Mouse (Mus musculus) left cerebral cortex, adult 2 months (tissue): ENCODE data around the gene Cldn22. TPM values are rescaled to one million over a fixed set of nuclear protein-coding genes. Genes with fewer than 3 reads are reported as not detected.
A peak's percentile ranks its signal among the peaks of the same experiment; 100 is the strongest.

Experiments used
- DNase-seq, 2 experiments: peaks; one replicate each; pipeline ENCODE4 v3.0.0; 2021 to 2022; ENCODE audit warnings: low spot score in 2 of 2, mixed read lengths in 1 of 2; ENCODE audit errors: extremely low spot score in 1 of 2
- H3K27ac ChIP-seq: fragments of 200-600 bp; 2 replicates; pipeline ENCODE4 v1.8.1; 2022
- H3K4me3 ChIP-seq: fragments of 200-600 bp; 2 replicates; pipeline ENCODE4 v1.8.1; 2022
- CTCF ChIP-seq: fragments of 200-600 bp; IDR thresholded peaks from 2 replicates; pipeline ENCODE4 v1.8.1; 2022; ENCODE audit warnings: antibody characterized with exemption, mild to moderate bottlenecking, moderate library complexity
- intact Hi-C: fragments of 180-260 bp; cut with DNase I; formaldehyde crosslinking; loops from one replicate; pipeline ENCODE4 v1.15.1; 2025
- total RNA-seq, 2 experiments: library from RNA; stranded (reverse); gene quantifications; 2 replicates each; pipeline ENCODE4 v1.2.3; 2021

Gene Cldn22
- total RNA-seq, 2 experiments from 2014 or later, result 0.58 TPM; not detected in 1

DNA sequence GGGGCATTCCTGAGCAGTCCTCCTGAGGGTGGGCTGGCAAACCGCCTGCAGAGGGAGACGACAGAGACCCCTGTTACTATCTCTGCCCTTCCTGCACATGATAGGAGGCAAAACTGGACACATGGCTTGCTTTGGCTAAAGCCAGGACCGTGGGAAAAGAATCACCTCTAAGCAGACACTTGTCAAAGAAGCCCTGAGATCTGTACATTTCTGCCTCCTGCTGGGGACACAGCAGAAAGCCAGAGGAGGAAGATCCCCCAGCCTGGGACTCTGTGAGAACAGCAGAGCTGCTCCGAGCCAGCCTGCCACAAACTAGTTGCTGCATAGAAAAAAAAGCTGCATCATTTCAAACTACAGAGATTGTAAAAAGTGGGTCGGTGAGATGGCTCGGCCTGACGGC, 18.8 kb downstream of the Cldn22 start:
- peak; percentile 42 for TF ChIP-seq CTCF
- intact Hi-C loops, result loop anchor here (2.0 kb wide), 1 partner anchor 100 kb away; no protein-coding TSS in a partner anchor
- DNase-seq, result no peak
- no peak overlapping the region for H3K27ac ChIP-seq
- H3K4me3 ChIP-seq, result no peak overlapping the region

DNA sequence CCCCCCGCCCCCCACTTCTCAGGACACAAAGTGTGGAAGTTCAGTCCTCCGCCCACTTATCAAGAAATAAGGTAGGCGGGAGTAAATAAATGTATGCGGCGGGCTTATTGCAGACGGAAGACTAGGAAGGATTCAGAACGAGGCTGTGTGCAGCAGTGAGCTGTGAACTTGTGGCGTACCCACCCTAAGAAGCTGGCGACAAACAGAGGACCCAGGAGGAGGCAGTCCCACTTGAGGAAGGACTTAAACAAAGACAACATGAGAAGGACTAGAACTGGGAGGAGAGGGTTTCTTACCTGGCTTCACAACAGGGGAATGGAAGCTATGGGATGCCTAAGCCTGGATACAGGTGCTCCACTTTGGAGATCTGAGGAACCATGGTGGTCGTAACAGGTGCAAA, 19.4 kb downstream of the Cldn22 start:
- no peak overlapping the region for H3K4me3 ChIP-seq
- no peak for TF ChIP-seq CTCF
- H3K27ac ChIP-seq, result no peak overlapping the region
- intact Hi-C loops, result loop anchor here (2.0 kb wide), 1 partner anchor 101 kb away; no protein-coding TSS in a partner anchor
- no peak for DNase-seq

DNA sequence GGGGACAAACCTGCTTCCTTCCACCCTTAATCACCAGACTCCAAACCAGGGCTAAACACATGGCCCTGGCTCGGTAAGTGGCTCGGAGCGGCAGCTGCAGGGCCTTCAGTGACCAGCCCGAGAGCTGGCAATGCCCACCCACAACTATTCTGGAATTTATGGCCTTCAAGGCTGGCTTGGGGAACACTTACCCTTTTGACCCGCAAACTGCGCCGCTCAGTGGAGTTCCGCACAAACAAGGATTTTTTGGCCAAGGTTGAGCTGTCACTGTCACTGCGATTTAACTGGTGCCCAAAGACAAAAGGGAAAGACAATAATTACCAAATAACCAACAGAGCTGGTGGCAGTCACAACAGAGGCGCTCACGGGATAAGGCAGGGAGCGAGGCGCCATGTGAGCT, 21.7 kb downstream of the Cldn22 start:
- no peak for TF ChIP-seq CTCF
- intact Hi-C loops, result no loop called here
- Histone ChIP-seq H3K4me3 (no peak overlapping the region), H3K27ac (no peak overlapping the region)
- no peak for DNase-seq

DNA sequence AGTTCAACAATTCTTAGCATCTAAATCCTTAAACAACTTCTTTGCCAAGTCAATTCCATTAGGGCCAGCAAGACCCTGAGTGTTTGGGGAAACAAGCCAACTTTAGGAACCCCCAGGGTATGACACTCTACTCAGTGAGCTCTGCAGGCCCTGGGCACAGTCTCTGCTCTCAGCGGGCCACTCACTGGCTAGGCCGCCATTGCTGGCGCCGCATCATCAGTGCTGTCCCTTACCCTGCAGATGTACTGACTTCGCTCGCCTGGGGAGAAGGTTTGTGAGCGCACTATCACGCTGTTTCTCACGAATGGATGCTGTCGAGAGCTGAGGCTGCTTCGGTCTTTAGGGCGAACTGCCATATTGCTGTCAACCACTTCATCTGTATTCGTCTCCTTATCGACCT, 22.9 kb downstream of the Cldn22 start:
- no peak for TF ChIP-seq CTCF
- DNase-seq, result no peak
- intact Hi-C loops, result no loop called here
- no peak overlapping the region for H3K27ac ChIP-seq
- H3K4me3 ChIP-seq, result no peak overlapping the region

DNA sequence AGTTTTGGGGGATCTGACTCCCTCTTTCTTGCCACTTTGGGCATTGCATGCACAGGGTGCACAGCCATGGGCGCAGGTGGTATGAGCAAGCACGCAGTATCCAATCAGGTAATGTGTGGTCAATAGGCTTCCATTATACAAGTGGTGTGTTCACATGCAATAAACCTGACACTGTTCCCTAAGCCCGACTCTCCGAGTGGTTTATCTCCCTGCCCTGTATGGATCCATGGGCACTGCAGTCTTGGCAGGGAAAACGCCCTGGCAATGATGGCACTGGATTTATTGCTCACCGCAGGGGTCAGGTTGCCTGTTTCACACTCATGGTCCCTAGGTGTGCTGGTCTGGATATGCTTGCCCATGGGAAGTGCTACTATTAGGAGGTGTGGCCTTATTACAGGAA, 23.6 kb downstream of the Cldn22 start:
- no peak for DNase-seq
- H3K4me3 ChIP-seq, result no peak overlapping the region
- intact Hi-C loops, result no loop called here
- no peak overlapping the region for H3K27ac ChIP-seq
- no peak for TF ChIP-seq CTCF

DNA sequence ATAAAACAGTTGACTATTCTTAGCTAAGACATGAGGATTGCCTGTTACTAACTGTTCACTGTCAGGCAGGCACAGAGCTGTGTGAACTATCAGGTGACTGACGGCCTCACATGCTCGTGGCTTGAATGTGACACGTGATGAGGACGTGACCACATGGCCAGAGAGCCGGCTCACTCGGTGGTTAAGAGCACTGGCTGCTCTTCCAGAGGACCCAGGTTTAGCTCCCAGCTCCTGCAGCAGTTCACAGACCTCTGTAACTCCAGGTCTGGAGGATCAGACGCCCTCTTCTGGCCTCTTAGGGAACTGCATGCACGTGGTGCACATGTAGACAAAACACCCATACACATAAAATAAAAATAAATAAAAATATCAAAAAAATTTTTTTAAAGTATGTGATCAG, 25.6 kb downstream of the Cldn22 start:
- Histone ChIP-seq H3K4me3 (no peak overlapping the region), H3K27ac (no peak overlapping the region)
- intact Hi-C loops, result no loop called here
- no peak for DNase-seq
- peak; percentile 49 for TF ChIP-seq CTCF

DNA sequence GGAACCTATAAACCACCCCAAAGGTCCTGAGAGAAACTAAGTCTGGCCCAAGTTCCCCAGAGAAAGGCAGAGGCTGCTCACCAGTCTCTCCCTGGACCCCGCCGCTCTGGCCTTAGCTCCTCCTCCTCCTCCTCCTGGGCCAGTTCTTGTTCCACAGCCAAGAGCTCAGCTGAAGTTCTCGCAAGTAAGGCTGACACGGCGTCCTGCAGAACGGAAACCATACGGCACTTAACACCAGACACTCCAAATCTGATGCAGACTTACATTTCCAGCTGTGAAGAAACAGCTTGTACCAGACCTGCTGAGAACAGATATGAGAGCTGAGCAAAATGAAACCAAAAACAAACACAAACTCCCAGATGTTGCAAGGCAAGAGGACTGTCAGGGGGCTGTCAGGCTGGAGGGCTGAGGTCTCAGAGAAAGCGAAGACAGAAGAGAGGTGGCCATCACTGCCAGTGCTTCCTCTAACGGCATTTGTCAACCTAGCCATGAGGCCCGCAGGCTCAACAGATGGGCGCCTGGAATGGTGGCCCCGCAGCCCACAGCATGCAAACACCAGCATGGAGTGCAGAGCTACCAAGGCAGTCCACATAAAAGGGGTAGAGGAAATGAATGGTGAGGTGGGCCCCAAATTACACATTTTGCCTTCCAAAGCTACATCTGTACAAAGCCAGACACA, 27.7 kb downstream of the Cldn22 start:
- peak overlapping the region; percentile 50 for H3K27ac ChIP-seq
- no peak for DNase-seq
- no peak for TF ChIP-seq CTCF
- 0 out of 2 replicates have a peak overlapping the region, but pooled peaks have one; percentile 11 for H3K4me3 ChIP-seq
- intact Hi-C loops, result no loop called here

DNA sequence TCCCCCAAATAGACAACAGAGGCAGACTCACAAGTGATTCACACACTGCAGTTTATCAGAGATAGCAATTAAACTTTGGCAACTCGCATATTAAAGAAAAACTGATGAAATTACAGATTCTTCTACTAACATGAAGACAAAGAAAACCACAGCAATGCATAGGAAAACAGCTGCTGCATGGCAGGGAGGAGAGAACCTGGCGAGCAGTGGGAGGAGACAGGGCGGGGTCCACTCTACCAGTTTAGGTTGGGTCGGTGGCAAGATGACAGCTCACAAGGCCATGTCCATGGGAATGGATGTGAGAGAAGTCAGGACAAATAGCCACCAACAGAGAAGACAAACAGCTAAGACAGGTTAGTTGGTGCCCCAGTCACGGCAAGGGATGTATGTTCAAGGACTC, 28.5 kb downstream of the Cldn22 start:
- intact Hi-C loops, result no loop called here
- Histone ChIP-seq H3K4me3 (no peak overlapping the region), H3K27ac (no peak overlapping the region)
- DNase-seq, result no peak
- TF ChIP-seq CTCF, result no peak

DNA sequence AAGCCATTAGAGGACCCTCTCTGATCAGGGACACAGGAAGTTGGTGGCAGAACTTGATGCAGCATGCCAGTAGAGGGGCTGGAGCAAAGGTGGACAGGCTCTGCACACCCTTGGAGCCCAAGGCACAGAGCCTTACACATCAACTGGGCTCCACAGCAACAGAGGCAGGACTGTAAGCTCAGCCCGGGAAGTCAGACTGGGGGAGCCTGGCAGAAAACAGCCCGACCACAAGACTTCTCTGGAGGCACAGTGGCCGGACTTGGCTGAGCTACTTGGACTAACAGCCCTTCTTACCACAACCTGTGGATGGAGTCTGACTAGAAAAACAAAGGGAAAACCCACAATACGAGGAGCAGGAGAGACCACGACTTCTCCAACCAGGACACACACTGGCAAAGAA, 29.1 kb downstream of the Cldn22 start:
- Histone ChIP-seq H3K4me3 (no peak overlapping the region), H3K27ac (no peak overlapping the region)
- no peak for TF ChIP-seq CTCF
- intact Hi-C loops, result no loop called here
- no peak for DNase-seq

DNA sequence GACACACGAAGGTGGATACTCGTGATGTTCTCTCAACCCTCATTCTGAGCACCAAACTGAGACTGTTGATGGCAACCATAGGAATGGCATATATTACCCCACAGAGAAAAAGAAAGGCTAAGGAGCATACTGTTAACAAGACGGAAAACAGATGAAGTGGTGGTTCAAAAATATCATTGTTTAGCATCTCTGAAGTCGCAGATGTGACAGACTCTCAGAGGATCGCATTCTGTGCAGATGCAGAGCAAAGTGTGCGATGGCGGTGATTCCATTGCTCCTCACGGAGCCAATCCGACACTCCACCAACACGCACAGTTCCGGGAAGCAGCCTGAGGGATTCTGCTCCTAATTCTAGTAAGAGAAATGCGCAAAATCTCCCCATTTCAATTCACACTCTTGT, 35.0 kb downstream of the Cldn22 start:
- TF ChIP-seq CTCF, result no peak
- intact Hi-C loops, result no loop called here
- DNase-seq, result no peak
- Histone ChIP-seq H3K27ac (peak overlapping the region; percentile 9), H3K4me3 (peak overlapping the region; percentile 17; the same call in 1 of the 2 replicates)

DNA sequence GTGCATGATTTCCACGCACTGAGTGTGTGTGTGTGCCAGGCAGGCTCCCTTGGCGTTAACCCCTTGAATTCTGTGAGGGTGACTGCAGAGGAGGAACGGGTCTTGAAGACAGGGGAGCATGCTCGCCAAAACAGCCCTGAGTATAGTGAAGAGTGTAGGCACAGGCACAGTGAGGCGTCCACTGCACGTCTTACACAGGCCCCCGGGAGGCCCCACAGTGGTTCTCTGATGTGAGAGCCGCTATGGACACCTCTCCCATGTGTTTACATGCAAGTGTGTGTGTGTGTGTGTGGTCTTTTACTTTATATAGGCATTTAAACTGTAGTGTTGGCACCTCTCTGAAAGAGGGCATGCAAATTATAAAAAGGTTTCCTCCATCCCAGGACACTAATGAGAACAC, 42.3 kb downstream of the Cldn22 start:
- Histone ChIP-seq H3K27ac (no peak overlapping the region), H3K4me3 (no peak overlapping the region)
- intact Hi-C loops, result loop anchor here (5.0 kb wide), 1 partner anchor 1961 kb away; no protein-coding TSS in a partner anchor
- TF ChIP-seq CTCF, result no peak
- no peak for DNase-seq

DNA sequence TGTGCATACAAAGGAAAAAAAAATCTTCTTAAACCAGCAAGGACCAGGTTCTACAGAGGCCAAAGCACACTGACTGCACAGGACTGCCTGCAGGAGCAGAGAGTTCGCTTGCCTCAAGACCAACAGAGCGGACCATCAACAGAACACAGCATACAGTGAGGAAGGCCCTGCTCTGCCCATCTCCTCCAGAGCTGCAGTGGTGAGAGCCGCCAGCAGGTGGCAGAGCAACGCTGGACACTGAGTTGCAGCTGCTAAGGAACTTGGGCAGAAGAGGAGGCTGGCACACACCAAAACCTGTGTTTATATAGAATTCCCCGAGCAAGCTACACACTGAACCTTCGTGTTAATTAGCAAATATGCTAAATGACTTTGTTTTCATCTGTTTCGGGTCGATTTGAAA, 42.8 kb downstream of the Cldn22 start:
- Histone ChIP-seq H3K4me3 (no peak overlapping the region), H3K27ac (no peak overlapping the region)
- peak; percentile 83 to 94 for DNase-seq
- intact Hi-C loops, result loop anchor here (1.0 to 5.0 kb wide), 2 partner anchors 149 to 1960 kb away; no protein-coding TSS in a partner anchor
- peak; percentile 97 for TF ChIP-seq CTCF
